Mouse (Mus musculus) thymus, adult 2 months (tissue): ENCODE data around the gene Ak8. TPM values are rescaled to one million over a fixed set of nuclear protein-coding genes. Genes with fewer than 3 reads are reported as not detected.

Experiments used
- DNase-seq: peaks from one replicate; pipeline ENCODE4 v3.0.0; 2021
- H3K27ac ChIP-seq: fragments of 200-500 bp; 2 replicates; pipeline ENCODE4 v1.5.1; 2012; ENCODE audit warnings: low read length, control low read depth; ENCODE audit not compliant: control insufficient read depth, insufficient read depth
- H3K27me3 ChIP-seq: fragments of 200-500 bp; 2 replicates; pipeline ENCODE4 v1.6.1; 2012; ENCODE audit warnings: mild to moderate bottlenecking, low read length, moderate library complexity, mixed read lengths; ENCODE audit not compliant: control insufficient read depth, insufficient read depth
- H3K36me3 ChIP-seq: fragments of 200-500 bp; 2 replicates; pipeline ENCODE4 v1.6.1; 2012; ENCODE audit warnings: mild to moderate bottlenecking, low read length, moderate library complexity; ENCODE audit not compliant: control insufficient read depth, insufficient read depth
- H3K4me1 ChIP-seq: fragments of 200-500 bp; replicated peaks from 2 replicates; pipeline ENCODE4 v1.6.1; 2012; ENCODE audit warnings: low read length; ENCODE audit not compliant: control insufficient read depth, insufficient read depth
- H3K4me3 ChIP-seq: fragments of 200-500 bp; 2 replicates; pipeline ENCODE4 v1.5.1; 2012; ENCODE audit warnings: mild to moderate bottlenecking, low read length, control low read depth, moderate library complexity; ENCODE audit not compliant: control insufficient read depth, insufficient read depth
- CTCF ChIP-seq: fragments of 200-500 bp; IDR thresholded peaks from 2 replicates; pipeline ENCODE4 v1.5.1; 2012; ENCODE audit warnings: mild to moderate bottlenecking, control low read depth, low read length, moderate library complexity, borderline replicate concordance; ENCODE audit not compliant: control insufficient read depth, poor library complexity, insufficient read depth; ENCODE audit errors: extremely low read depth
- POLR2A ChIP-seq: fragments of 200-500 bp; IDR thresholded peaks from 2 replicates; pipeline ENCODE4 v1.6.1; 2012; ENCODE audit warnings: mild to moderate bottlenecking, low read length, control low read depth, moderate library complexity; ENCODE audit not compliant: control insufficient read depth, poor library complexity, insufficient read depth; ENCODE audit errors: extremely low read depth
- WGBS: fragments of 180-500 bp; shearing (Covaris S2); methylation state at CpG from one replicate; pipeline ENCODE4 v1.1.7; 2018; 5-methylcytosine and 5-hydroxymethylcytosine counted together
- polyA plus RNA-seq: library from polyadenylated mRNA; depleted of rRNA; stranded (reverse); fragments of >200 nt; gene quantifications from 2 replicates; pipeline ENCODE4 v1.2.3, GENCODE M21; 2012

Gene Ak8
- polyA plus RNA-seq, 1 experiment, result 0.89 TPM

GRCm38 (mm10) chr2:28767041-28767440 is 67.1 kb downstream of the Ak8 start:
- TF ChIP-seq POLR2A, result no peak
- Histone ChIP-seq H3K36me3 (no peaks in the 10 kb centered on the region), H3K4me3 (no peak overlapping the region), H3K27ac (no peak overlapping the region), H3K4me1 (peaks cover 12% of the 10 kb centered on the region), H3K27me3 (no peaks in the 10 kb centered on the region)
- WGBS, result 91% methylated on average over 2 of the region's 2 CpGs
- DNase-seq, result no peak

GRCm38 (mm10) chr2:28770697-28771096 is 70.7 kb downstream of the Ak8 start:
- Histone ChIP-seq H3K27ac (no peak overlapping the region), H3K4me1 (peaks cover 12% of the 10 kb centered on the region), H3K27me3 (no peaks in the 10 kb centered on the region), H3K4me3 (no peak overlapping the region), H3K36me3 (no peaks in the 10 kb centered on the region)
- TF ChIP-seq CTCF (no peak), POLR2A (no peak)
- 32% methylated on average over 5 of the region's 5 CpGs for WGBS
- DNase-seq, result no peak

- 91% methylated on average over 8 of the region's 8 CpGs for WGBS
- Histone ChIP-seq H3K4me1 (no peaks in the 10 kb centered on the region), H3K27ac (no peak overlapping the region), H3K27me3 (no peaks in the 10 kb centered on the region), H3K36me3 (no peaks in the 10 kb centered on the region), H3K4me3 (no peak overlapping the region)
- TF ChIP-seq POLR2A (no peak), CTCF (no peak)
- DNase-seq, result no peak
These were observed 74.1 kb downstream of the Ak8 start for GRCm38 (mm10) chr2:28774073-28774472.

GRCm38 (mm10) chr2:28776728-28777127 is 76.8 kb downstream of the Ak8 start:
- no peaks in the 10 kb centered on the region for H3K36me3 ChIP-seq
- WGBS, result 61% methylated on average over 2 of the region's 2 CpGs
- H3K27ac ChIP-seq, result no peak overlapping the region
- no peaks in the 10 kb centered on the region for H3K4me1 ChIP-seq
- DNase-seq, result no peak
- H3K27me3 ChIP-seq, result no peaks in the 10 kb centered on the region
- TF ChIP-seq POLR2A, result no peak
- no peak for TF ChIP-seq CTCF
- no peak overlapping the region for H3K4me3 ChIP-seq

DNA sequence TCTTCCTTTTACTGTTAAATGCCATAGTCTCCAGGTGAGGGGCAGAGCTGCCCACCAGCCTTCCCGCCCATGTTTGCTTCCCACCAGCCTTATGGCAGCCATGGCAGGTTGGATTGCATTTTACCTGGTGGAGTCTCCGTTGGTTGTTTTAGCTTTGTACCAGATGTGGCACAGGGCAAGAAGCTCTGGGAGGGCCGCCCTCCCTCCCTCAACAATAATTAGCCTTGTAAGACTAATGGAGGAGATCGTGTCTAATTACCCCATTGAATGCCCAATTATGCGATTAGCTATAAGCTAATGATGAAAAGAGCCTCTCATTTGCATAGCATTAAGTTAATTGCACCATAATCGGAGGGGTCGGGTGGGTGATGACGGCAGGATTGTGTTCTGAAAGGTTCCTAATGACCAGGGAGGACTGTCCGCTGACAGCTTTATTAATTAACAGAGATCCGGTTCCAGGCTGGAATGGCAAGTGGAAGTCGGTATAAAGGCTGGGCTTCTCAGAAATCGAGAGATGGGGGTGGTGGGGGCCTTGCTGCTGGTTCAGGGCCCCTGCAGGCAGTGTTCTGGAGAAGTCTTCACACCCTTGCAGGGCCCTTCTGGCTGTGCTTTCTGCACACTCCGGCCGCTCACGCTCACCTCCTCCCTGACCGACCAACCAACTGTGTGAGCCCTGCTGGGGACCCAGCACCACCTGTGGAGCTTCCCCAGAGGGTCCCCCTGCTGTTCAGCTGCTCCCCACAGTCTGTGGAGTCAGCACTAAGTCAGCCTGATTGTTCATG is 80.2 kb downstream of the Ak8 start:
- H3K36me3 ChIP-seq, result no peaks in the 10 kb centered on the region
- no peak for DNase-seq
- no peak for TF ChIP-seq CTCF
- no peak for TF ChIP-seq POLR2A
- 91% methylated on average over 16 of the region's 16 CpGs for WGBS
- H3K4me3 ChIP-seq, result no peak overlapping the region
- no peaks in the 10 kb centered on the region for H3K27me3 ChIP-seq
- H3K4me1 ChIP-seq, result no peaks in the 10 kb centered on the region
- no peak overlapping the region for H3K27ac ChIP-seq

- no peaks in the 10 kb centered on the region for H3K4me1 ChIP-seq
- H3K36me3 ChIP-seq, result no peaks in the 10 kb centered on the region
- H3K27me3 ChIP-seq, result no peaks in the 10 kb centered on the region
- WGBS, result over 99% methylated on average over 4 of the region's 4 CpGs
- no peak for TF ChIP-seq POLR2A
- no peak for TF ChIP-seq CTCF
- no peak overlapping the region for H3K27ac ChIP-seq
- no peak overlapping the region for H3K4me3 ChIP-seq
- no peak for DNase-seq
These were observed 81.3 kb downstream of the Ak8 start for GRCm38 (mm10) chr2:28781310-28781709.
